Mouse (Mus musculus): Measurements from ENCODE around the gene Bok. TPM values are rescaled to one million over a fixed set of nuclear protein-coding genes. Genes with fewer than 3 reads are reported as not detected.

Gene Bok
- total RNA-seq, 2 experiments from 2014 or later: 4.7 TPM

- no peak for DNase-seq (ENCODE audit: low spot score)
- intact Hi-C loops (cut with DNase I): no loop called here
Observed at GRCm38 (mm10) chr1:93731103-93731502, 45.6 kb downstream of the Bok start.

GRCm38 (mm10) chr1:93731880-93732281 is 46.4 kb downstream of the Bok start:
- intact Hi-C loops (cut with DNase I): no loop called here
- DNase-seq (ENCODE audit: low spot score): no peak

- DNase-seq (ENCODE audit: low spot score): no peak
- intact Hi-C loops (cut with DNase I): no loop called here
Observed at GRCm38 (mm10) chr1:93735859-93736258, 50.4 kb downstream of the Bok start.

- DNase-seq (ENCODE audit: low spot score): no peak
- intact Hi-C loops (cut with DNase I): no loop called here
Observed at GRCm38 (mm10) chr1:93737711-93738110, 52.3 kb downstream of the Bok start.

- intact Hi-C loops (cut with DNase I): no loop called here
Observed at GRCm38 (mm10) chr1:93740671-93741070, 55.2 kb downstream of the Bok start.

GRCm38 (mm10) chr1:93741987-93742386 is 56.5 kb downstream of the Bok start:
- no peak for DNase-seq (ENCODE audit: low spot score)
- intact Hi-C loops (cut with DNase I): no loop called here

More at GRCm38 (mm10) chr1:93740671-93741070, 55.2 kb downstream of the Bok start:
- DNase-seq (ENCODE audit: low spot score): no peak

- DNase-seq (ENCODE audit: low spot score): no peak
- intact Hi-C loops (cut with DNase I): no loop called here
Observed at GRCm38 (mm10) chr1:93742910-93743309, 57.5 kb downstream of the Bok start.

Other genes with a start within 250 kb of the Bok start
- gene Hdlbp, start 206.8 kb upstream of the Bok start, total RNA-seq (2021): 100 to 1,000 TPM; 520 to 550 TPM
- 10 to 100 TPM; 18.2 to 18.8 TPM for gene Farp2, start 173.6 kb upstream of the Bok start, total RNA-seq (2021)
- 10 to 100 TPM; 91.2 to 95.6 TPM for gene Stk25, start 27.0 kb upstream of the Bok start, total RNA-seq (2021)
- 10 to 100 TPM; 36.9 to 37.9 TPM for gene Atg4b, start 65.8 kb downstream of the Bok start, total RNA-seq (2021)
- 10 to 100 TPM; 78.5 to 84.7 TPM for gene Thap4, start 69.2 kb downstream of the Bok start, total RNA-seq (2021)
- 10 to 100 TPM; 23.9 to 24.8 TPM for gene Dtymk, start 116.3 kb downstream of the Bok start, total RNA-seq (2021)
- 10 to 100 TPM; 10.7 to 12.6 TPM for gene Ing5, start 118.3 kb downstream of the Bok start, total RNA-seq (2021)
- gene D2hgdh, start 139.2 kb downstream of the Bok start, total RNA-seq (2021): 10 to 100 TPM; 29.7 to 34.8 TPM
- under 1 TPM; 0.70 to 0.84 TPM for gene Gal3st2, start 175.6 kb downstream of the Bok start, total RNA-seq (2021)
- under 1 TPM; 0.39 to 0.59 TPM for gene Gal3st2b, start 232.7 kb downstream of the Bok start, total RNA-seq (2021)